Mouse (Mus musculus) embryonic facial prominence, embryonic 14.5 days (tissue): ENCODE results near the gene Hs6st3. TPM values are rescaled to one million over a fixed set of nuclear protein-coding genes. Genes with fewer than 3 reads are reported as not detected.

Experiments
- ATAC-seq: fragments of 200-750 bp; cut with Nextera tagmentation; 2 replicates; pipeline ENCODE4 v1.8.0; 2017; ENCODE audit warnings: low read depth, moderate number of reproducible peaks, moderate TSS enrichment
- DNase-seq: peaks from one replicate; pipeline ENCODE4 v3.0.0-alpha.2; 2015; ENCODE audit warnings: low spot score
- H3K27ac ChIP-seq: fragments of 300-500 bp; sonication (generic); replicated peaks from 2 replicates; pipeline ENCODE4 v1.5.1; 2014; ENCODE audit warnings: low read depth, mild to moderate bottlenecking, low read length, moderate library complexity
- H3K27me3 ChIP-seq: fragments of 300-500 bp; sonication (generic); replicated peaks from 2 replicates; pipeline ENCODE4 v1.6.1; 2014; ENCODE audit warnings: low read length; ENCODE audit not compliant: control insufficient read depth, insufficient read depth
- H3K36me3 ChIP-seq: fragments of 300-500 bp; sonication (generic); 2 replicates; pipeline ENCODE4 v1.6.1; 2014; ENCODE audit warnings: low read length, mixed read lengths; ENCODE audit not compliant: control insufficient read depth, insufficient read depth
- H3K4me1 ChIP-seq: fragments of 300-500 bp; sonication (generic); 2 replicates; pipeline ENCODE4 v1.6.1; 2014; ENCODE audit warnings: antibody characterized with exemption, low read length; ENCODE audit not compliant: control insufficient read depth, insufficient read depth
- H3K4me2 ChIP-seq: fragments of 300-500 bp; sonication (generic); 2 replicates; pipeline ENCODE4 v1.6.1; 2014; ENCODE audit warnings: low read depth, mild to moderate bottlenecking, low read length, moderate library complexity, mixed read lengths
- H3K4me3 ChIP-seq: fragments of 300-500 bp; sonication (generic); 2 replicates; pipeline ENCODE4 v1.5.1; 2014; ENCODE audit warnings: low read depth, mild to moderate bottlenecking, low read length
- H3K9ac ChIP-seq: fragments of 300-500 bp; sonication (generic); 2 replicates; pipeline ENCODE4 v1.6.1; 2014; ENCODE audit warnings: low read depth, mild to moderate bottlenecking, low read length, moderate library complexity, mixed read lengths
- H3K9me3 ChIP-seq: fragments of 300-500 bp; sonication (generic); 2 replicates; pipeline ENCODE4 v1.6.1; 2016; ENCODE audit warnings: low read length; ENCODE audit not compliant: control insufficient read depth
- WGBS: fragments of 180-500 bp; shearing (Covaris S2); extraction: QIAGEN DNeasy Blood & Tissue Kit; methylation state at CpG from one replicate; pipeline ENCODE4 v1.1.7; 2014; 5-methylcytosine and 5-hydroxymethylcytosine counted together
- polyA plus RNA-seq: library from polyadenylated mRNA; unstranded; fragments of >200 nt; fragmentation: Nextera tagmentation; extraction: Ambion mirVana; gene quantifications from 2 replicates; pipeline ENCODE4 v1.2.1, GENCODE M21; 2014

Gene Hs6st3
- polyA plus RNA-seq, 1 experiment from 2014 or later = 0.10 TPM

DNA sequence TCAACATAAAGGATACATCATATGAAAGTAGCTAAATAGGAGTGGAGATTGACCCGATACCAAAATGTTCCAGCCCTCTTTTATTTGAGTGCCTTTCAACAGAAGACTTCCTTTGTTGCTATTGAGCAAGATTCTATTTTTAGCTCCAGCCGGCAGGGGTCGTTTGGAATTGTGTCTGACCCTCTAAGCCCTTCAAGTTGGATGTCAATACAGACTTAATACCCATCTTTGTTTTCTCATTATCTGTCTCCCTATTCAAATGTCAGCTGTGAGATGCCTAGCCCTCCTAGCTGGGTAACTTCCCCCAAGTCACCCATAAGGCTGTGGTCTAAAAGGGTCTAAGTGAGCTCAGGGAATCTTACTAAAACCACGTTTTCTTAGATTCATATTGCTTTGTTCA is 312.3 kb downstream of the Hs6st3 start:
- H3K4me3 ChIP-seq = no peak overlapping the region
- DNase-seq (no peak), ATAC-seq (no peak)
- no peaks in the 10 kb centered on the region for H3K4me1 ChIP-seq
- no peak overlapping the region for H3K4me2 ChIP-seq
- no peak overlapping the region for H3K9ac ChIP-seq
- H3K36me3 ChIP-seq = no peaks in the 10 kb centered on the region
- WGBS = 23% methylated on average over 4 of the region's 4 CpGs
- no peaks in the 10 kb centered on the region for H3K27me3 ChIP-seq
- H3K9me3 ChIP-seq = no peaks in the 10 kb centered on the region
- H3K27ac ChIP-seq = no peak overlapping the region

DNA sequence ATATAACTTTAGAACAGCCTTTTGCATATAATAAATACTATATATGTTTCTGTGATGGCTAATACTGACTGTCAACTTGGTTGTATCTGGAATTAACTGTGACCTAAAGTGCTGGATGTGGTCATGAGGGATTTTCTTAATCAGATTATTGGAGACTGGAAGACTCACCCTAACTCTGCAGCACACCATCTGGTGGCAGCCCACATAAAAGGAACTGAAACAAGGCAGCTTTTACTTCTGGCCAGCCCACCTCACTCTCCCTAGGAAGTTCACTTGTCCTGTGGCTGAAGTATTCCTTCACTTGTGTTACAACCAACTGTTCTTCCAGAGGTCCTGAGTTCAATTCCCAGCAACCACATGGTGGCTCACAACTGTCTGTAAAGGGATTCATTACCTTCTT is 313.5 kb downstream of the Hs6st3 start:
- H3K4me1 ChIP-seq = no peaks in the 10 kb centered on the region
- H3K27me3 ChIP-seq = no peaks in the 10 kb centered on the region
- H3K4me3 ChIP-seq = no peak overlapping the region
- no peaks in the 10 kb centered on the region for H3K36me3 ChIP-seq
- H3K9ac ChIP-seq = no peak overlapping the region
- H3K27ac ChIP-seq = no peak overlapping the region
- no peaks in the 10 kb centered on the region for H3K9me3 ChIP-seq
- no peak overlapping the region for H3K4me2 ChIP-seq
- DNase-seq = no peak
- ATAC-seq = no peak

DNA sequence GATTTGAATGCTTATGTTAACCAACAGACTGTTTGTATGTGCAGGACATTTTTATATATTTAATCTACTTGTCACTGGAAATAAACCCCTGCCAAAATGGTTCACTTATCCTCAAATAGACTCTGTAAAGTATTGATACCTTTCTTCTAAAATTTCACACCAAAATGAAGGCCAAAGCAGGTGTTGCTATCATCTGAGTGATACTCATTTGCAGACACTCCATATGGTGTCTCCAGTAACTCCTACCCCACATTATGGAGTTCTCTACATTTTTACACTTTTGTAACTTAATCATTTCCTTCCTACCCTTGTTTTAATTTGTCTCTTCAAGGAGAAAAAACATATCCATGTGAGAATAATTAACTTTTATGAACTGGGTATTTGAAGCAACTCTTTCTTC is 314.2 kb downstream of the Hs6st3 start:
- Histone ChIP-seq H3K9ac (no peak overlapping the region), H3K27me3 (no peaks in the 10 kb centered on the region), H3K36me3 (no peaks in the 10 kb centered on the region), H3K4me2 (no peak overlapping the region), H3K27ac (no peak overlapping the region), H3K9me3 (no peaks in the 10 kb centered on the region), H3K4me3 (no peak overlapping the region), H3K4me1 (no peaks in the 10 kb centered on the region)
- ATAC-seq (no peak), DNase-seq (no peak)

- Histone ChIP-seq H3K27ac (no peak overlapping the region), H3K36me3 (no peaks in the 10 kb centered on the region), H3K4me3 (no peak overlapping the region), H3K9ac (no peak overlapping the region), H3K4me2 (no peak overlapping the region), H3K9me3 (no peaks in the 10 kb centered on the region), H3K27me3 (no peaks in the 10 kb centered on the region), H3K4me1 (no peaks in the 10 kb centered on the region)
- WGBS = 78% methylated on average over 3 of the region's 3 CpGs
- DNase-seq (no peak), ATAC-seq (no peak)
Observed at GRCm38 (mm10) chr14:119452797-119453196, 314.7 kb downstream of the Hs6st3 start.

GRCm38 (mm10) chr14:119464308-119464707 is 326.2 kb downstream of the Hs6st3 start:
- Histone ChIP-seq H3K9ac (no peak overlapping the region), H3K4me3 (no peak overlapping the region), H3K4me1 (no peaks in the 10 kb centered on the region), H3K36me3 (no peaks in the 10 kb centered on the region), H3K27ac (no peak overlapping the region), H3K9me3 (no peaks in the 10 kb centered on the region), H3K27me3 (no peaks in the 10 kb centered on the region), H3K4me2 (no peak overlapping the region)
- no peak for ATAC-seq
- WGBS = 84% methylated on average over 5 of the region's 5 CpGs
- no peak for DNase-seq

DNA sequence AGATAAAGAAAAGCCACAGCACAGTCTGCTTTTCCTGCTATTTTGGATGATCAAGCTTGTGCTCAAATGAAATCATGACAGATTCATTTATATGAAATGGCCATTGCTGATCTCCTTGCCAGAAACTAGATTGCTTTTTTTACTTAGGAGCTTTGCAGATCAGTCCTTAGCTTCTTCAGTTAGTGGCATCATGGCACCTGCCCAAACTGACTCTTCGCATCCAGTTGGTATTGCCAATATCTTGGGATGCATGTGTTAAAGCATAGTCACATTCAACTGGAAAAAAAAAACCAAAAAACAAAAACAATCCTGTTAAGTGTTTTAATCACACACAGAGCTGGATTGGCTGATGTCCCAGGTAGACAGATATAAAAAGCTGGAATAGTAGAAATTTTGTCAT is 326.7 kb downstream of the Hs6st3 start:
- no peak for DNase-seq
- no peak for ATAC-seq
- Histone ChIP-seq H3K4me1 (no peaks in the 10 kb centered on the region), H3K36me3 (no peaks in the 10 kb centered on the region), H3K9ac (no peak overlapping the region), H3K27ac (no peak overlapping the region), H3K4me3 (no peak overlapping the region), H3K9me3 (no peaks in the 10 kb centered on the region), H3K27me3 (no peaks in the 10 kb centered on the region), H3K4me2 (no peak overlapping the region)
- WGBS = 100% methylated on average over 1 of the region's 1 CpGs

- ATAC-seq = no peak
- H3K27ac ChIP-seq = no peak overlapping the region
- H3K36me3 ChIP-seq = no peaks in the 10 kb centered on the region
- no peak overlapping the region for H3K4me2 ChIP-seq
- no peaks in the 10 kb centered on the region for H3K9me3 ChIP-seq
- H3K9ac ChIP-seq = no peak overlapping the region
- no peak overlapping the region for H3K4me3 ChIP-seq
- H3K4me1 ChIP-seq = no peaks in the 10 kb centered on the region
- WGBS = 68% methylated on average over 5 of the region's 5 CpGs
- no peak for DNase-seq
- H3K27me3 ChIP-seq = no peaks in the 10 kb centered on the region
Observed at GRCm38 (mm10) chr14:119466899-119467588, 328.9 kb downstream of the Hs6st3 start.

DNA sequence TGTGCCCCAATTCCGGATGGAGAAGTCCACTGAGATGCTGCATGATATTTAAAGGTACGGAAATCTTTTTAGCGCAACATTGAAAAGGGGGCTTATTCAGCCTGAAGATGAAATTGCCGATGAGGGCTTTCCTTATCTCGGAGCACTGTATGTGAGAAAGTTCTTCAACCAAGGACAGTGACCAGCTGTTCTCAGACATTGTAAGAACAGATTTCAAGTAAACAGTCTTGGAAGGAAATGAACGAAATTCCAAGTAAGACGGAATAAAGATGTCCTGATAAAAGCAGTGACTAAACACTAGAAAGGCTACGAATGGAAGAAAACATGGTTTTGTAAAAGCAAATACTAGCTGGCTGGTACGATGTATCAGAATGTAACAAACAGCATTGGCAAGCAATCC is 338.4 kb downstream of the Hs6st3 start:
- H3K4me1 ChIP-seq = no peaks in the 10 kb centered on the region
- H3K4me2 ChIP-seq = no peak overlapping the region
- no peaks in the 10 kb centered on the region for H3K36me3 ChIP-seq
- H3K4me3 ChIP-seq = no peak overlapping the region
- WGBS = 87% methylated on average over 9 of the region's 9 CpGs
- ATAC-seq = no peak
- no peaks in the 10 kb centered on the region for H3K27me3 ChIP-seq
- no peak overlapping the region for H3K9ac ChIP-seq
- no peaks in the 10 kb centered on the region for H3K9me3 ChIP-seq
- H3K27ac ChIP-seq = no peak overlapping the region
- DNase-seq = no peak

DNA sequence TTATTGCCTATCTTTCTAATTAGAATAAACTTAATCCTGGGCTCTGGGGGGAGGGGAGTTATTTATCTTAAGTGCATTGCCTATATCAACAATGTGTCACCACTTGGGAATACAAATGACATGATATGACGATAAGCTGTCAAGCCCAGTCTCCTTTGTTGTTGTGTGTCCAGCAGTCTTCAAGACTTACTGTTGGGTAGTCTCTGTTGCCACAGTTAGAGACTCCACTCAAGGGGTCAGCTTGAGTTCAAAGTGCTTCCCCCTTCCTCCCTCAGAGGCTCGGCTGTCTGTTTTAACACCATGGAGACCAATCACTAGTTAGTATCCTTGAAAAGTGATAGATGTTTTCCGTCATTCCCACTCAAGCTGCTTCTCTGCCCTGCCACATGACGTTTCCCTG is 339.7 kb downstream of the Hs6st3 start:
- no peak for ATAC-seq
- Histone ChIP-seq H3K4me3 (no peak overlapping the region), H3K36me3 (no peaks in the 10 kb centered on the region), H3K27me3 (no peaks in the 10 kb centered on the region), H3K4me2 (no peak overlapping the region), H3K9me3 (no peaks in the 10 kb centered on the region), H3K4me1 (no peaks in the 10 kb centered on the region), H3K9ac (no peak overlapping the region), H3K27ac (no peak overlapping the region)
- DNase-seq = no peak
- WGBS = 66% methylated on average over 4 of the region's 4 CpGs
